Mouse (Mus musculus) heart, postnatal 4 days (tissue): ENCODE results near the gene Lrrc36. TPM values are rescaled to one million over a fixed set of nuclear protein-coding genes. Genes with fewer than 3 reads are reported as not detected.

Experiments
- DNase-seq: peaks from one replicate; pipeline ENCODE4 v3.0.0; 2021
- total RNA-seq, 2 experiments: library from RNA; stranded (reverse); gene quantifications; 2 replicates each; pipeline ENCODE4 v1.2.3; 2021

Gene Lrrc36
- total RNA-seq, 2 experiments from 2014 or later = 0.50 to 0.93 TPM

- peak; percentile 82 for DNase-seq
Observed at GRCm38 (mm10) chr8:105484392-105484791, 71.0 kb downstream of the Lrrc36 start.

GRCm38 (mm10) chr8:105488082-105488481, 74.7 kb downstream of the Lrrc36 start:
- DNase-seq = no peak

DNA sequence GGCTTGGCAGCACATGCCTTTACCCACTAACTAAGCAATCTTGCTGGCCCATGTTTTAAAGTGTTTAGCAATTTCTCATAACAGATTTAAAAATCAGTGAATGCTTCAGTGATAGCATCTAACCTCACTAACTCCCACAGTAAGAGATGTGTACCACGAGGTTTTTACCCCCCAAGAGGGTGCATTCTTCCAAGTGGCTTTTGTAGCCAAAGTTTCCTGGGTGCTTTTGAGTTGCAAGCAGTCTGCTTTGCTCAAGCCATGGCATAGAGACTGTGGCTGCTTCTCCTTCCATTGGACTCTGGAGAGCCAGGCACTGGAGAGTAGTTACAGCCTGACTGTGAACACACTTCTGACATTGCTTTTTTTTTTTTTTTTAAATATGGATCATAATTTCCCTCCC, 75.9 kb downstream of the Lrrc36 start:
- DNase-seq = no peak

- no peak for DNase-seq
Observed at GRCm38 (mm10) chr8:105493495-105493894, 80.1 kb downstream of the Lrrc36 start.

- no peak for DNase-seq
Observed at GRCm38 (mm10) chr8:105494566-105494965, 81.2 kb downstream of the Lrrc36 start.

DNA sequence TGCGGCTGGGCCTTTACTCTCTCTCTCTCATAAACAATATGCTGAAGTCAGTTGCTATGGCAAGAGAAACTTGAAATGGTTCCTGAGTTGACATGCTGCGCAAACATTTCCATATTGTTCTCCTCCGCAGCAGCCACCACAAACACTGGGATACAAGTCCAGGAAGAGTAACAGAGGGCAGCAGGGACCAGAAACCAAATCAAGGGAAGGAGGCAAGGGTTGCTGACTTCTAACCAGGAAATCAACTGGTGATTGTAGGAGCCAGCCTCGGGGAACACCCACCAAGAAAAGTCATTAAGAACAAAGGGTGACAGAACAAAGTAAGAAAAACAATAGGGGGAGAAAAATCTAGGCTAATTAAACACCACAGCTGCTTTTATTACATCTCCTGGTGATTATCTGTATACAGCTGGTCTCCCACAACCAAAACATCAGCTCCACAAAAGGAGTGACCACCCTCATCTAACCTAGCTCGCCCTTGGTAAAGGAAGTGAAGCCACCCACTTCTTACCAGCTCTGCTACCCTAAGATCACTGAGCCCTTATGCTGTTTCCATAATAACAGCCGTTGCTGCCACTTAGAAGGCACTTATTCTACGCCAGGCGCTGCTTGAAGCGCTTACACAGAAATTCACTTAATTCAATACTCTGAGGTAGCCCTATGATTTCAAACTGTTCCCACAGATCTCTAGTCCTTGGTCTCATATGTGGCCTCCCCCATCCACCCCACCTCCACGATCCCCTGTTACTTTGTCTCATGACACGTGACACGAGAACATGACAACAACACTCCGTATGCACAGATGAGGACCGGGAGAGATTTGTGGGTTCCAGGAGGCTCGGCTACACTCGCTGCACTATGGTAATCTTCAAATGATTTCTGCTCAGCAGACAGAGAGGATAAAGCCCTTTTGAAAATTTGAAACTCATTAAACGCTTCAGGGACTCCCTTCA, 82.3 kb downstream of the Lrrc36 start:
- DNase-seq = no peak

GRCm38 (mm10) chr8:105496439-105497180, 83.2 kb downstream of the Lrrc36 start, which contains the start of gene Zdhhc1:
Gene Zdhhc1 (minus strand): TSS chr8:105496902.
- peak; percentile 93 for DNase-seq

- no peak for DNase-seq
Observed at GRCm38 (mm10) chr8:105499787-105500186, 86.4 kb downstream of the Lrrc36 start.

DNA sequence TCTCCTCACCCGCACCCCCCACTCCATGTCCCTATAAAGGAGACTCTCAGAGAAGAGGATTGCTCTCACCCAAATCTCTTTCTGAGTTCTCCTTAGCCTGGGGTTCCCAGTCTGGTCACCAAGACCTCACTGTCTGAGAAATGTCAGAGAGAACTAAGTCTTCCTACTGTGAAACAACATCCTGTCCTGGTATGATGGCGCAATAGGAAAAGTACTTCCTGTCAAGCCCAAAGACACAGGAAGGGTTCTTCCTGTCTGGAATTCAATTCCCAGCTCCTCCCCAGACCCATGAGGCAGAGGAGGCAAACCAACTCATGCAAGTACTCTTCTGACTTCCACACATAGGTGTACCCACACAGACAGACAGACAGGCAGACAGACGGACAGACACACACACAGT, 91.2 kb downstream of the Lrrc36 start:
- no peak for DNase-seq

GRCm38 (mm10) chr8:105506977-105507376, 93.6 kb downstream of the Lrrc36 start:
- no peak for DNase-seq

DNA sequence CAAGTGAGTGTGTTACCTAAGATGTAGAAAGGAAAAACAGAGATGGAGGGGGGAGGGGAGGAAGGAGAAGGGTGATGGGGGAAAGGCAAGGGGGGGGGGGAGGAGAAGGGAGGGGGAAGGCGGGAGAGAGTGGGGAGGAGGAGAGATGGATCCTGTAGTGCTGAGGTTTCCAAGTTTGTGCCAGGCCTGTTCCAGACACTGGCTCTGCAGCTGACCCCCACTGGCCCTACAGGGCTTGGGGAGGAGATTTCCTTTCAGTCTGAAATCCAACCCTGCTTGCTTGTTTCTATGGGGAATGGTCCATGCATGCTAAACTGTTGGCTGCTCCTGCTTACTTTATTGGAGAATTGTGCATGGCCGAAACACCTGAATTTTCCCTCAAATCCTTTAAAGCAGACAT, 95.4 kb downstream of the Lrrc36 start:
- DNase-seq = no peak

GRCm38 (mm10) chr8:105509997-105510735, 96.8 kb downstream of the Lrrc36 start:
- no peak for DNase-seq

Other genes with a start within 250 kb of the Lrrc36 start
- gene Cbfb, start 242.9 kb upstream of the Lrrc36 start, total RNA-seq = 10 to 100 TPM; 44.7 to 46.9 TPM
- gene D230025D16Rik, start 188.4 kb upstream of the Lrrc36 start, total RNA-seq = 10 to 100 TPM; 14.3 to 16.7 TPM
- gene B3gnt9, start 158.4 kb upstream of the Lrrc36 start, total RNA-seq = 1 to 10 TPM; 9.0 TPM
- gene Tradd, start 149.0 kb upstream of the Lrrc36 start, total RNA-seq = 10 to 100 TPM in 1 of 2 experiments, 1 to 10 TPM in 1; 9.4 to 10.1 TPM
- 1 to 10 TPM; 3.7 TPM for gene Fbxl8, start 148.9 kb upstream of the Lrrc36 start, total RNA-seq
- 1 to 10 TPM in 1 of 2 experiments, under 1 TPM in 1; 0.81 to 1.5 TPM for gene Hsf4, start 143.8 kb upstream of the Lrrc36 start, total RNA-seq
- 10 to 100 TPM in 1 of 2 experiments, 1 to 10 TPM in 1; 9.9 to 11.0 TPM for gene Nol3, start 137.4 kb upstream of the Lrrc36 start, total RNA-seq
- 1 to 10 TPM; 6.0 to 7.5 TPM for gene 4931428F04Rik, start 123.7 kb upstream of the Lrrc36 start, total RNA-seq
- 10 to 100 TPM; 11.2 to 15.6 TPM for gene Exoc3l, start 117.5 kb upstream of the Lrrc36 start, total RNA-seq
- gene E2f4, start 115.9 kb upstream of the Lrrc36 start, total RNA-seq = 10 to 100 TPM; 29.5 to 32.4 TPM
- 1 to 10 TPM; 1.5 to 2.1 TPM for gene Elmo3, start 108.0 kb upstream of the Lrrc36 start, total RNA-seq
- gene Lrrc29, start 87.3 kb upstream of the Lrrc36 start, total RNA-seq = 1 to 10 TPM; 2.5 to 2.7 TPM
- 10 to 100 TPM; 29.8 to 32.3 TPM for gene Tmem208, start 87.2 kb upstream of the Lrrc36 start, total RNA-seq
- 10 to 100 TPM in 1 of 2 experiments, 1 to 10 TPM in 1; 9.0 to 10.4 TPM for gene Fhod1, start 65.6 kb upstream of the Lrrc36 start, total RNA-seq
- 1 to 10 TPM; 3.3 to 3.5 TPM for gene Slc9a5, start 64.7 kb upstream of the Lrrc36 start, total RNA-seq
- gene Plekhg4, start 40.3 kb upstream of the Lrrc36 start, total RNA-seq = under 1 TPM in 1 of 2 experiments, not detected in 1; 0.17 TPM
- gene Kctd19, start 69 bp upstream of the Lrrc36 start, total RNA-seq = not detected
- 10 to 100 TPM; 44.4 to 46.1 TPM for gene Tppp3, start 58.0 kb downstream of the Lrrc36 start, total RNA-seq
- gene Zdhhc1, start 83.3 kb downstream of the Lrrc36 start, total RNA-seq = 10 to 100 TPM; 14.6 to 15.9 TPM
- gene Hsd11b2, start 105.2 kb downstream of the Lrrc36 start, total RNA-seq = under 1 TPM; 0.43 to 0.52 TPM
- 10 to 100 TPM; 58.2 to 59.5 TPM for gene Atp6v0d1, start 152.5 kb downstream of the Lrrc36 start, total RNA-seq
- 10 to 100 TPM; 51.1 to 51.5 TPM for gene Ripor1, start 191.7 kb downstream of the Lrrc36 start, total RNA-seq
- 10 to 100 TPM; 59.1 to 63.2 TPM for gene Ctcf, start 223.0 kb downstream of the Lrrc36 start, total RNA-seq
- gene Agrp, start 223.8 kb downstream of the Lrrc36 start, total RNA-seq = not detected